Comparison of ENCODE assay signal across 10 mouse cellular contexts in genomic region chr11:116850833-116851477, GRCm38 (mm10). TPM values are rescaled to one million over a fixed set of nuclear protein-coding genes. Genes with fewer than 3 reads are reported as not detected.
A peak's percentile ranks its signal among the peaks of the same experiment; 100 is the strongest.
DNase-seq lines count a peak whose midpoint lies in the region; ATAC-seq and TF ChIP-seq lines count a peak whose summit lies in the region.
"Had no signal": no experiment of that assay in that cellular context is flagged by ENCODE, and none has a peak within 500 bp of the region (broad histone marks: within the 10 kb centered on the region; RNA-seq: fewer than 3 reads in every experiment).

No protein-coding gene starts in this region.

- 0 out of 2 replicates have a peak, but pooled peaks cover 3% of the 10 kb centered on the region for H3K4me1 ChIP-seq in kidney, postnatal 0 days (replicated peaks; ENCODE audit: insufficient read depth, low read length)
- H3K4me1 ChIP-seq in embryonic facial prominence, embryonic 11.5 days (ENCODE audit: control insufficient read depth, insufficient read depth, low read length), result no peaks in the 10 kb centered on the region
- H3K4me1 ChIP-seq in intestine, embryonic 15.5 days (replicated peaks), result peaks cover 12% of the 10 kb centered on the region
- H3K4me1 ChIP-seq in neural tube, embryonic 12.5 days, result peaks cover 24% of the 10 kb centered on the region

- no peak overlapping the region for H3K27ac ChIP-seq in kidney, postnatal 0 days
- H3K27ac ChIP-seq in embryonic facial prominence, embryonic 11.5 days (replicated peaks; ENCODE audit: low read depth, low read length), result no peak overlapping the region
- no peak overlapping the region for H3K27ac ChIP-seq in intestine, embryonic 15.5 days
- no peak overlapping the region for H3K27ac ChIP-seq in neural tube, embryonic 12.5 days

- H3K4me2 ChIP-seq in kidney, postnatal 0 days (ENCODE audit: low read length), result peak overlapping the region; percentile 60
- H3K4me2 ChIP-seq in embryonic facial prominence, embryonic 11.5 days (ENCODE audit: low read depth, low read length), result peak overlapping the region; percentile 77
- peak overlapping the region; percentile 62 for H3K4me2 ChIP-seq in intestine, embryonic 15.5 days (replicated peaks)
- peak overlapping the region; percentile 61 for H3K4me2 ChIP-seq in neural tube, embryonic 12.5 days (replicated peaks)

- 0 out of 2 replicates have a peak, but pooled peaks cover 9% of the 10 kb centered on the region for H3K36me3 ChIP-seq in kidney, postnatal 0 days (ENCODE audit: insufficient read depth, low read length)
- peaks cover 3% of the 10 kb centered on the region for H3K36me3 ChIP-seq in embryonic facial prominence, embryonic 11.5 days (replicated peaks; ENCODE audit: control insufficient read depth, insufficient read depth, low read depth, low read length)
- 0 out of 2 replicates have a peak, but pooled peaks cover 5% of the 10 kb centered on the region for H3K36me3 ChIP-seq in intestine, embryonic 15.5 days
- H3K36me3 ChIP-seq in neural tube, embryonic 12.5 days, result peaks cover 23% of the 10 kb centered on the region

- no peaks in the 10 kb centered on the region for H3K27me3 ChIP-seq in kidney, postnatal 0 days (ENCODE audit: insufficient read depth, low read length)
- no peaks in the 10 kb centered on the region for H3K27me3 ChIP-seq in embryonic facial prominence, embryonic 11.5 days (ENCODE audit: control insufficient read depth, insufficient read depth, low read length)
- H3K27me3 ChIP-seq in intestine, embryonic 15.5 days (replicated peaks), result no peaks in the 10 kb centered on the region
- no peaks in the 10 kb centered on the region for H3K27me3 ChIP-seq in neural tube, embryonic 12.5 days (replicated peaks)

- TF ChIP-seq CTCF in kidney, postnatal 0 days (IDR thresholded peaks at IDR 0.05; ENCODE audit: low read depth), result no peak

- DNase-seq in kidney, postnatal 0 days (ENCODE audit: low spot score), result no peak
- no peak for DNase-seq in kidney, postnatal 14 days
- no peak for DNase-seq in embryonic facial prominence, embryonic 11.5 days (ENCODE audit: low spot score)
- DNase-seq in left cerebral cortex, postnatal 14 days (ENCODE audit: low spot score in 2 of 2), result no peak
- DNase-seq in adrenal gland, postnatal 14 days, result no peak
- DNase-seq in adrenal gland, postnatal 25 days, result no peak
- DNase-seq: thymus, adult 2 months had no signal

- no peaks in the 10 kb centered on the region for H3K9me3 ChIP-seq in kidney, postnatal 0 days (replicated peaks; ENCODE audit: low read length)
- no peaks in the 10 kb centered on the region for H3K9me3 ChIP-seq in embryonic facial prominence, embryonic 11.5 days (replicated peaks; ENCODE audit: control insufficient read depth, low read length)
- no peaks in the 10 kb centered on the region for H3K9me3 ChIP-seq in intestine, embryonic 15.5 days
- H3K9me3 ChIP-seq in neural tube, embryonic 12.5 days, result no peaks in the 10 kb centered on the region

- intact Hi-C loops in left cerebral cortex, postnatal 14 days (cut with DNase I), result no loop called here

- WGBS in kidney, postnatal 0 days, result 16% methylated on average over 6 of the region's 6 CpGs
- WGBS in embryonic facial prominence, embryonic 11.5 days, result 46% methylated on average over 6 of the region's 6 CpGs
- 24% methylated on average over 6 of the region's 6 CpGs for WGBS in intestine, embryonic 15.5 days
- 48% methylated on average over 6 of the region's 6 CpGs for WGBS in neural tube, embryonic 12.5 days

- H3K9ac ChIP-seq in kidney, postnatal 0 days (ENCODE audit: low read depth, low read length), result peak overlapping the region; percentile 95; the same call in 1 of the 2 replicates
- peak overlapping the region; percentile 99 for H3K9ac ChIP-seq in embryonic facial prominence, embryonic 11.5 days (replicated peaks; ENCODE audit: low read length)
- H3K9ac ChIP-seq in intestine, embryonic 15.5 days, result peak overlapping the region; percentile 99
- H3K9ac ChIP-seq in neural tube, embryonic 12.5 days, result peak overlapping the region; percentile 98

- no peak for ATAC-seq in kidney, postnatal 0 days (replicated peaks; ENCODE audit: low FRiP score, low read depth)
- ATAC-seq in embryonic facial prominence, embryonic 11.5 days (replicated peaks; ENCODE audit: insufficient number of reproducible peaks, low FRiP score, low TSS enrichment, low read depth), result no peak
- no peak for ATAC-seq in intestine, embryonic 15.5 days
- no peak for ATAC-seq in neural tube, embryonic 12.5 days (ENCODE audit: low FRiP score, low read depth)
- ATAC-seq: inflammation-experienced regulatory T-cells, adult 6 months had no signal

- peak overlapping the region; percentile 93 for H3K4me3 ChIP-seq in kidney, postnatal 0 days (replicated peaks; ENCODE audit: low read depth, low read length)
- H3K4me3 ChIP-seq in embryonic facial prominence, embryonic 11.5 days (ENCODE audit: low read depth, low read length), result peak overlapping the region; percentile 99
- peak overlapping the region; percentile 99 for H3K4me3 ChIP-seq in intestine, embryonic 15.5 days (replicated peaks)
- H3K4me3 ChIP-seq in neural tube, embryonic 12.5 days, result peak overlapping the region; percentile 98

RNA-seq across cellular contexts. Expression of gene Mfsd11, which starts 1.3 kb away (rescaled TPM):
- polyA plus RNA-seq in kidney, postnatal 0 days (2015; fragmentation: Nextera tagmentation; extraction: Ambion mirVana), result 48.4 and 53.6 TPM in 2 replicates
- 33.9 and 35.7 TPM in 2 replicates for polyA plus RNA-seq in embryonic facial prominence, embryonic 11.5 days (2014; fragmentation: Nextera tagmentation; extraction: Ambion mirVana)
- 39.4 and 47.3 TPM in 2 replicates for polyA plus RNA-seq in intestine, embryonic 15.5 days (2015; fragmentation: Nextera tagmentation; extraction: Ambion mirVana)
- 48.2 and 49.3 TPM in 2 replicates for polyA plus RNA-seq in neural tube, embryonic 12.5 days (2016; fragmentation: Nextera tagmentation; extraction: Ambion mirVana)
- total RNA-seq in left cerebral cortex, postnatal 14 days (2021), result 10 to 100 TPM; 36.9 to 45.9 TPM
- total RNA-seq in adrenal gland, postnatal 14 days (2021), result 29.1 and 32.6 TPM in 2 replicates
- 39.6 and 41.7 TPM in 2 replicates for total RNA-seq in adrenal gland, postnatal 25 days (2021)

RNA-seq across cellular contexts. Expression of gene Srsf2, which starts 1.9 kb away (rescaled TPM):
- 664 and 665 TPM in 2 replicates for polyA plus RNA-seq in kidney, postnatal 0 days (2015; fragmentation: Nextera tagmentation; extraction: Ambion mirVana)
- polyA plus RNA-seq in embryonic facial prominence, embryonic 11.5 days (2014; fragmentation: Nextera tagmentation; extraction: Ambion mirVana), result 1,064 and 1,163 TPM in 2 replicates
- 723 and 765 TPM in 2 replicates for polyA plus RNA-seq in intestine, embryonic 15.5 days (2015; fragmentation: Nextera tagmentation; extraction: Ambion mirVana)
- 791 and 816 TPM in 2 replicates for polyA plus RNA-seq in neural tube, embryonic 12.5 days (2016; fragmentation: Nextera tagmentation; extraction: Ambion mirVana)
- 100 to 1,000 TPM; 161 to 168 TPM for total RNA-seq in left cerebral cortex, postnatal 14 days (2021)
- 244 and 250 TPM in 2 replicates for total RNA-seq in adrenal gland, postnatal 14 days (2021)
- 254 and 258 TPM in 2 replicates for total RNA-seq in adrenal gland, postnatal 25 days (2021)

RNA-seq across cellular contexts. Expression of gene Jmjd6, which starts 7.7 kb away (rescaled TPM):
- polyA plus RNA-seq in kidney, postnatal 0 days (2015; fragmentation: Nextera tagmentation; extraction: Ambion mirVana), result 52.8 and 54.1 TPM in 2 replicates
- 74.2 and 75.1 TPM in 2 replicates for polyA plus RNA-seq in embryonic facial prominence, embryonic 11.5 days (2014; fragmentation: Nextera tagmentation; extraction: Ambion mirVana)
- 81.2 and 88.5 TPM in 2 replicates for polyA plus RNA-seq in intestine, embryonic 15.5 days (2015; fragmentation: Nextera tagmentation; extraction: Ambion mirVana)
- 92.0 and 94.4 TPM in 2 replicates for polyA plus RNA-seq in neural tube, embryonic 12.5 days (2016; fragmentation: Nextera tagmentation; extraction: Ambion mirVana)
- total RNA-seq in left cerebral cortex, postnatal 14 days (2021), result 10 to 100 TPM; 25.4 to 30.2 TPM
- 40.2 and 40.7 TPM in 2 replicates for total RNA-seq in adrenal gland, postnatal 14 days (2021)
- total RNA-seq in adrenal gland, postnatal 25 days (2021), result 28.4 and 38.5 TPM in 2 replicates

RNA-seq across cellular contexts. Expression of gene Mettl23, which starts 7.9 kb away (rescaled TPM):
- 60.2 and 71.5 TPM in 2 replicates for polyA plus RNA-seq in kidney, postnatal 0 days (2015; fragmentation: Nextera tagmentation; extraction: Ambion mirVana)
- 67.0 and 67.8 TPM in 2 replicates for polyA plus RNA-seq in embryonic facial prominence, embryonic 11.5 days (2014; fragmentation: Nextera tagmentation; extraction: Ambion mirVana)
- 62.0 and 63.7 TPM in 2 replicates for polyA plus RNA-seq in intestine, embryonic 15.5 days (2015; fragmentation: Nextera tagmentation; extraction: Ambion mirVana)
- polyA plus RNA-seq in neural tube, embryonic 12.5 days (2016; fragmentation: Nextera tagmentation; extraction: Ambion mirVana), result 63.7 and 64.0 TPM in 2 replicates
- 10 to 100 TPM; 25.8 to 28.4 TPM for total RNA-seq in left cerebral cortex, postnatal 14 days (2021)
- 31.1 and 34.4 TPM in 2 replicates for total RNA-seq in adrenal gland, postnatal 14 days (2021)
- total RNA-seq in adrenal gland, postnatal 25 days (2021), result 21.7 and 29.6 TPM in 2 replicates

RNA-seq across cellular contexts. Expression of gene Mxra7, which starts 23.1 kb away (rescaled TPM):
- 17.6 and 18.3 TPM in 2 replicates for polyA plus RNA-seq in kidney, postnatal 0 days (2015; fragmentation: Nextera tagmentation; extraction: Ambion mirVana)
- polyA plus RNA-seq in embryonic facial prominence, embryonic 11.5 days (2014; fragmentation: Nextera tagmentation; extraction: Ambion mirVana), result 18.1 and 21.9 TPM in 2 replicates
- polyA plus RNA-seq in intestine, embryonic 15.5 days (2015; fragmentation: Nextera tagmentation; extraction: Ambion mirVana), result 25.5 and 27.9 TPM in 2 replicates
- 91.2 and 110 TPM in 2 replicates for polyA plus RNA-seq in neural tube, embryonic 12.5 days (2016; fragmentation: Nextera tagmentation; extraction: Ambion mirVana)
- 10 to 100 TPM; 14.9 to 15.9 TPM for total RNA-seq in left cerebral cortex, postnatal 14 days (2021)
- total RNA-seq in adrenal gland, postnatal 14 days (2021), result 28.6 and 32.8 TPM in 2 replicates
- 26.0 and 44.7 TPM in 2 replicates for total RNA-seq in adrenal gland, postnatal 25 days (2021)
- polyA plus RNA-seq: inflammation-experienced regulatory T-cells, adult 6 months had no signal
